Mouse (Mus musculus) neural tube, embryonic 14.5 days (tissue): ENCODE data around the gene L3mbtl1. TPM values are rescaled to one million over a fixed set of nuclear protein-coding genes. Genes with fewer than 3 reads are reported as not detected.

Experiments used
- ATAC-seq: fragments of 200-750 bp; cut with Nextera tagmentation; 2 replicates; pipeline ENCODE4 v1.8.0; 2017; ENCODE audit warnings: low read depth, mild to moderate bottlenecking, moderate TSS enrichment, moderate library complexity
- H3K27ac ChIP-seq: fragments of 300-500 bp; sonication (generic); 2 replicates; pipeline ENCODE4 v1.5.1; 2014; ENCODE audit warnings: low read depth, mild to moderate bottlenecking, control low read depth, low read length, moderate library complexity, mixed read lengths
- H3K27me3 ChIP-seq: fragments of 300-500 bp; sonication (generic); 2 replicates; pipeline ENCODE4 v1.6.1; 2014; ENCODE audit warnings: low read length; ENCODE audit not compliant: control insufficient read depth, insufficient read depth
- H3K36me3 ChIP-seq: fragments of 300-500 bp; sonication (generic); 2 replicates; pipeline ENCODE4 v1.6.1; 2014; ENCODE audit warnings: low read length, mixed read lengths; ENCODE audit not compliant: control insufficient read depth, insufficient read depth
- H3K4me1 ChIP-seq: fragments of 300-500 bp; sonication (generic); 2 replicates; pipeline ENCODE4 v1.6.1; 2014; ENCODE audit warnings: low read length; ENCODE audit not compliant: control insufficient read depth, insufficient read depth
- H3K4me2 ChIP-seq: fragments of 300-500 bp; sonication (generic); 2 replicates; pipeline ENCODE4 v1.6.1; 2014; ENCODE audit warnings: mild to moderate bottlenecking, low read depth, low read length, control low read depth
- H3K4me3 ChIP-seq: fragments of 300-500 bp; sonication (generic); 2 replicates; pipeline ENCODE4 v1.5.1; 2014; ENCODE audit warnings: low read depth, low read length, control low read depth, mixed read lengths
- H3K9ac ChIP-seq: fragments of 300-500 bp; sonication (generic); replicated peaks from 2 replicates; pipeline ENCODE4 v1.6.1; 2014; ENCODE audit warnings: low read depth, mild to moderate bottlenecking, control low read depth, low read length, mixed read lengths
- H3K9me3 ChIP-seq: fragments of 300-500 bp; sonication (generic); 2 replicates; pipeline ENCODE4 v1.6.1; 2016; ENCODE audit warnings: low read length; ENCODE audit not compliant: control insufficient read depth
- WGBS: fragments of 180-500 bp; shearing (Covaris S2); extraction: QIAGEN DNeasy Blood & Tissue Kit; methylation state at CpG from one replicate; pipeline ENCODE4 v1.1.7; 2014; 5-methylcytosine and 5-hydroxymethylcytosine counted together
- polyA plus RNA-seq: library from polyadenylated mRNA; unstranded; fragments of >200 nt; fragmentation: Nextera tagmentation; extraction: Ambion mirVana; gene quantifications from 2 replicates; pipeline ENCODE4 v1.2.1, GENCODE M21; 2014

Gene L3mbtl1
- polyA plus RNA-seq, 1 experiment from 2014 or later: 4.0 TPM

DNA sequence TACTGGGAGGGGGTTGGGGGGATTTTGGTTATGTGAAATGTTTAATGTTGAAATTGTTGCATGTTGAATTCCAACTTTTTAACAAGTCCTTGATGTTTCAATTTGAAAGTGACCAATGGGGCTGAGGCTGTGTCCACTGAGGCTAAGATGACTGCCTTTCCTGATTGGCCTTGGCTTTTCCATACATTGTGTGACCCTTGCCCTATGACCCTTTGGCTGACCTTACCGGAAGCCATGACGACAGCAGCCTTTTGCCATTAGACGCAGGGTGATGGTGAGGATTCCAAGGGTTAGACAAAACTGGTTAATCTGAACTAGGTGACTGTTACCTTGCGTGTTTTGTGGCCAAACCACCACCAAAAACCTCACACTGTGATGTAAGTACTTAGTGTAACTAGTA, 10.6 kb upstream of the L3mbtl1 start:
- peak overlapping the region; percentile 100 for H3K4me3 ChIP-seq
- no peak for ATAC-seq
- 49% methylated on average over 4 of the region's 4 CpGs for whole genome bisulfite sequencing
- no peak overlapping the region for H3K27ac ChIP-seq
- H3K4me2 ChIP-seq: peak overlapping the region; percentile 76
- peaks cover 14% of the 10 kb centered on the region; the same call in 1 of the 2 replicates for H3K4me1 ChIP-seq
- H3K27me3 ChIP-seq: no peaks in the 10 kb centered on the region; the same call in 1 of the 2 replicates
- 0 out of 2 replicates have a peak overlapping the region, but pooled peaks have one; percentile 16 for H3K9ac ChIP-seq
- H3K9me3 ChIP-seq: no peaks in the 10 kb centered on the region
- peaks cover 41% of the 10 kb centered on the region for H3K36me3 ChIP-seq

DNA sequence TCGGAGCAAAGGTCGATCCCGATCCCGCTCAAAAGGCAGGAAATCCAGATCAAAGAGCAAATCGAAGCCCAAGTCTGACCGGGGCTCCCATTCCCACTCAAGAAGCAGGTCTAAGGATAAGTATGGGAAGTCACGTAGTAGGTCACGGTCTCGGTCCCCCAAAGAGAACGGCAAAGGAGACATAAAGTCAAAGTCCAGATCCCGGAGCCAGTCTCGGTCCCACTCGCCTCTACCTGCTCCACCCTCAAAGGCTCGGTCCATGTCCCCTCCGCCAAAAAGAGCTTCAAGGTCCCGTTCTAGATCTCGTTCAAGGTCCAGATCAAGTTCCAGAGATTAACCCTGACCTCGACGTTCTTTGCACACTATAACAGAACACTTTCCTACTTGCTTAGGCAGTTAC, 8.9 kb upstream of the L3mbtl1 start:
- Histone ChIP-seq H3K9ac (no peak overlapping the region), H3K4me3 (no peak overlapping the region), H3K27ac (no peak overlapping the region), H3K4me2 (no peak overlapping the region), H3K27me3 (no peaks in the 10 kb centered on the region; the same call in 1 of the 2 replicates), H3K4me1 (peaks cover 14% of the 10 kb centered on the region; the same call in 1 of the 2 replicates), H3K36me3 (peaks cover 56% of the 10 kb centered on the region), H3K9me3 (no peaks in the 10 kb centered on the region)
- no peak for ATAC-seq
- WGBS: 97% methylated on average over 19 of the region's 19 CpGs

DNA sequence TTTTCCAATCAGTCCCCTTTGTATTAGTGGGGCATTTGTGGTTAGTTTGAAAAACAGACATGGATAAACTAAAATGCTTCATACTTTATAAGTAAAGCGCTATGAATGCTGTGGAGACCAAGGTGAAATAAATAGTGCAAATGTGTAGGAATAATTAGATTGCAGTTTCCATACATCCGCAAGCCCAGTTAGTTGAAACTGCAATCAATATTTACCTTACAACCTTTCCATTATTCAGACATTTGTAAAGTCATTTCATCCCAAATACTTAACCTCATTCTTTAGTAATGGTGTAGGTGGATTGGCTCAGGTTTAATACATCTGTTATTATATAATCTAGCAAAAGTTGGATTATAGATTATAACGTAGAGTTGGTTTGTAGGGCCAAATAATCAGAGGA, 7.6 kb upstream of the L3mbtl1 start:
- no peak for ATAC-seq
- H3K4me3 ChIP-seq: no peak overlapping the region
- no peak overlapping the region for H3K27ac ChIP-seq
- peaks cover 9% of the 10 kb centered on the region; the same call in 1 of the 2 replicates for H3K4me1 ChIP-seq
- no peak overlapping the region for H3K4me2 ChIP-seq
- 97% methylated on average over 3 of the region's 3 CpGs for WGBS
- H3K36me3 ChIP-seq: peaks cover 63% of the 10 kb centered on the region
- H3K9me3 ChIP-seq: no peaks in the 10 kb centered on the region
- H3K27me3 ChIP-seq: no peaks in the 10 kb centered on the region; the same call in 1 of the 2 replicates
- H3K9ac ChIP-seq: no peak overlapping the region

DNA sequence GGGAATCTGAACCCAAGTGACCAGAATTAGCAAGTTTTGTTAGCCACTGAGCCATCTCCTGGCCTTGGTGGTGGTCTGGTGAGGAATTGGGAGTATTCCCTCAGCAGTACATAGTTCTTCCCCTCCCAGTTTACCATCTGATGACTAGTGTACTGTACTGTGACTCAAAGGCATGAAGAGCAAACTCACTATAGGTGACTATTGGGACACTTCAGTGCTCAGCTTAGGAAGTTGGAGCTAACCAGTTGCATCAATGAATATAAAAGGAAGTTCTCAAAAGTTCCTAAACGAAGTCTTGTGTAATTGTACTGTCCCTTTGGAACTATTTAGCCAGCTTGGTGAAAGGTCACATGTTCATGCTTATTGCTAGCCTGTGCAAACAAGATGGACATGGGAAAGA, 3.7 kb upstream of the L3mbtl1 start:
- H3K27ac ChIP-seq: no peak overlapping the region
- H3K9ac ChIP-seq: no peak overlapping the region
- no peak for ATAC-seq
- WGBS: 87% methylated on average over 1 of the region's 1 CpGs
- H3K4me3 ChIP-seq: no peak overlapping the region
- no peak overlapping the region for H3K4me2 ChIP-seq
- peaks cover 4% of the 10 kb centered on the region; the same call in 1 of the 2 replicates for H3K4me1 ChIP-seq
- no peaks in the 10 kb centered on the region for H3K9me3 ChIP-seq
- peaks cover 54% of the 10 kb centered on the region for H3K36me3 ChIP-seq
- H3K27me3 ChIP-seq: no peaks in the 10 kb centered on the region

DNA sequence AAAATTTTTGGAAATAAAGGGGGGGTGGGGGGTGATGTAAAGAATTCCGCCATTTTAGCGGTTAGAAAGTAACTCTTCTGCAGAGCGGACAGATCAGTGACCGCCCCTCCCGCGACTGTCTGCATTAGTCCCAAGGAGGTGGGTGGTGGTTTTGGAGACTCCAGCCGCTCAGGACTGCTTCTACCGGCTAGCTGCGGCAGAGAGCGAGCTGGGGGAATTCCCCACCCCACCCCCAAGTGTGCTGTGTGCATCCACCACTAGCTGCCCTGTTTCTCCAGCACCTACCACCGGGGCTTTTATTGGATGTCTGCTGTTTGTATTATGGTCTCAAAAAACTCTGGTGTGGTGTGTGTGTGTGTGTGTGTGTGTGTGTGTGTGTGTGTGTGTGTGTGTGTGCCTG, 659 bp downstream of the L3mbtl1 start:
- H3K4me2 ChIP-seq: peak overlapping the region; percentile 91
- H3K36me3 ChIP-seq: peaks cover 18% of the 10 kb centered on the region; the same call in 1 of the 2 replicates
- ATAC-seq: no peak
- H3K4me3 ChIP-seq: peak overlapping the region; percentile 56
- WGBS: 7% methylated on average over 11 of the region's 11 CpGs
- 0 out of 2 replicates have a peak overlapping the region, but pooled peaks have one; percentile 50 for H3K9ac ChIP-seq
- no peak overlapping the region for H3K27ac ChIP-seq
- peaks cover 4% of the 10 kb centered on the region; the same call in 1 of the 2 replicates for H3K4me1 ChIP-seq
- H3K27me3 ChIP-seq: no peaks in the 10 kb centered on the region
- H3K9me3 ChIP-seq: no peaks in the 10 kb centered on the region

DNA sequence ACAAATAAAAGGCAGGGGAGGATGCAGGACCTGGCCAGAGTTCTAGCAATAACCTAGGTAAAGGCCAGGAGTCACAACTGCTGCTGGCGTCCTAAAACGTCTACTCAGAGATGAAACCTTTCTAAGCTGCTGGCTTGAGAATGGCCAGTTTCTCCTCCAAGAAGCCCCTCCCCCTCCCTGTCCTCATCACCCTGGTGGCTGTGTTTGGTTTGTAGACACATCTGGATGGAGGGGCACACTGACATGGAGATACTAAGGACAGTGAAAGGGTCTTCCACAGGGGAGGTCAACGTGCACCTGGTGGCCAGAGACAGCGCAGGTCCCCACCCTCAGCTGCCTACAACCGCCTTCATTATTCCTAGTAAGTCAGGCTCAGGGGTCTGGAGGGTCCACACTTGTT, 3.7 kb downstream of the L3mbtl1 start:
- H3K4me2 ChIP-seq: no peak overlapping the region
- H3K9me3 ChIP-seq: no peaks in the 10 kb centered on the region
- no peak overlapping the region for H3K9ac ChIP-seq
- 89% methylated on average over 5 of the region's 5 CpGs for WGBS
- no peaks in the 10 kb centered on the region for H3K36me3 ChIP-seq
- peaks cover 4% of the 10 kb centered on the region; the same call in 1 of the 2 replicates for H3K4me1 ChIP-seq
- no peak for ATAC-seq
- H3K4me3 ChIP-seq: no peak overlapping the region
- H3K27ac ChIP-seq: no peak overlapping the region
- no peaks in the 10 kb centered on the region for H3K27me3 ChIP-seq

DNA sequence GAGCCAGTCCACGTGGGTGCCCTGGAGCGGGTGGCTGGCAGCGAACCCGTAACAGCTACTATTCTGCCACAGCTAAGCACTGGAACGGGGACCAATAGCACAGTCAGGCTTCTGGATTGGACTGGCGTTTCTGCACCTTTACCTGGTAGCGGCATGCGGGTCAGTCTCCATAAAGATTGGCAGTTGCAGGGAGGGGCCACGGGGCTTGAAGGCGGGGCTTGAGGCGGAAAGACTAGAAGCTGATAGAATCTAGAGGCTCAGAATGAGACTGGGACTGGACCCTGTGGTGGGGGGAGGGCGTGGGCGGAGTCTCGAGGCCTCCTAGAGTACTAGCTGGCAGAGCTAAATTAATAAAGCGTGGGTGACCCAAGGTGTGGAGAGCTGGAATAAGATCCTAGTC, 4.5 kb downstream of the L3mbtl1 start:
- no peak for ATAC-seq
- H3K9ac ChIP-seq: no peak overlapping the region
- no peak overlapping the region for H3K4me3 ChIP-seq
- WGBS: 39% methylated on average over 15 of the region's 15 CpGs
- H3K27me3 ChIP-seq: no peaks in the 10 kb centered on the region
- H3K27ac ChIP-seq: no peak overlapping the region
- H3K4me1 ChIP-seq: peaks cover 3% of the 10 kb centered on the region; the same call in 1 of the 2 replicates
- H3K4me2 ChIP-seq: peak overlapping the region; percentile 33
- H3K36me3 ChIP-seq: no peaks in the 10 kb centered on the region
- no peaks in the 10 kb centered on the region for H3K9me3 ChIP-seq

DNA sequence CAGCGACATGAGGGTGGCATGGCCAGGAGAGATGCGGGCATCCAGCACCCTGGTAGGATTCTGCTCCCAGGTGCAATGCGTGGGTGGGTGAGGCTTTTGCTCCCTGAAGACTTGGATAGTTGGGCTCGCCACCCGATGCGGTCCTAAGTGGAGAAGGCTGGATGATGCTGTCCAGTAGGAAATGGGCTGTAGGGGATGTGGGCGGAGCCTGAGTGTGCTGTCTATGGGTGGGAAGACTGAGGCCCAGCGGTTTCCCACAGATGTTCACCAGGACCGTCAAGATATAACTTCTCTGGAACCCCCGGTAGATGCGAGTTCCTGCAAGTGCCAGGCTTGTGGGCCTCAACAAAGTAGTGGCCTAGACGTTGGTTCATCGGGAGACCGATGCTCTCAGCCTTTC, 4.9 kb downstream of the L3mbtl1 start:
- no peaks in the 10 kb centered on the region for H3K36me3 ChIP-seq
- no peak overlapping the region for H3K9ac ChIP-seq
- no peaks in the 10 kb centered on the region for H3K9me3 ChIP-seq
- H3K4me2 ChIP-seq: peak overlapping the region; percentile 33
- H3K4me3 ChIP-seq: no peak overlapping the region; the same call in 1 of the 2 replicates
- H3K27me3 ChIP-seq: no peaks in the 10 kb centered on the region
- WGBS: 47% methylated on average over 14 of the region's 14 CpGs
- ATAC-seq: no peak
- H3K4me1 ChIP-seq: no peaks in the 10 kb centered on the region
- no peak overlapping the region for H3K27ac ChIP-seq

DNA sequence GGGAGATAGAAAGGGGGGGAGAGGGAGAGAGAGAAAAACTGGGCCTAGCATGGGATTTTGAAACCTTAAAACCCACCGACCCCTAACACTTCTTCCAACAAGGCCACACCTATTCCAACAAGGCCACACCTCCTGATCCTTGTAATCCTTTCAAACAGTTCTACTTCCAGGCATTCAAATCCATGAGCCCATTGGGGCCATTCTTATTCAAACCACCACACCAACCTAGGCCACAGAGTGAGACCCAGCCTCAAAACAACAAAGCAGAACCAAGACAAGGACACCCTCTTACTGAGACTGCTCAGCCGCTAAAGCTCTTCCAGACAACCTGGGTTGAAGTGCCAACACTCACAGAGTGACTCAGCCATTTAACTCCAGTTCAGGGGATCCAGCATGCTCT, 7.5 kb downstream of the L3mbtl1 start:
- H3K4me2 ChIP-seq: no peak overlapping the region
- no peaks in the 10 kb centered on the region for H3K4me1 ChIP-seq
- H3K27me3 ChIP-seq: no peaks in the 10 kb centered on the region
- no peak overlapping the region for H3K4me3 ChIP-seq
- H3K36me3 ChIP-seq: no peaks in the 10 kb centered on the region
- no peaks in the 10 kb centered on the region for H3K9me3 ChIP-seq
- no peak overlapping the region for H3K27ac ChIP-seq
- no peak overlapping the region for H3K9ac ChIP-seq
- ATAC-seq: no peak
- 93% methylated on average over 2 of the region's 2 CpGs for WGBS
